Mouse (Mus musculus) NIH3T3 (cell line): ENCODE data around the gene Pitpnm3.
"Not testable (repeated sequence)": the region's sequence is repeated elsewhere in the genome, so short reads cannot be mapped to it uniquely, and the experiment has no call there.

Experiments
- DNase-seq: peaks from one replicate; pipeline ENCODE4 v3.0.0-alpha.2; 2012; ENCODE audit warnings: low read depth

Pitpnm3 gene

DNA sequence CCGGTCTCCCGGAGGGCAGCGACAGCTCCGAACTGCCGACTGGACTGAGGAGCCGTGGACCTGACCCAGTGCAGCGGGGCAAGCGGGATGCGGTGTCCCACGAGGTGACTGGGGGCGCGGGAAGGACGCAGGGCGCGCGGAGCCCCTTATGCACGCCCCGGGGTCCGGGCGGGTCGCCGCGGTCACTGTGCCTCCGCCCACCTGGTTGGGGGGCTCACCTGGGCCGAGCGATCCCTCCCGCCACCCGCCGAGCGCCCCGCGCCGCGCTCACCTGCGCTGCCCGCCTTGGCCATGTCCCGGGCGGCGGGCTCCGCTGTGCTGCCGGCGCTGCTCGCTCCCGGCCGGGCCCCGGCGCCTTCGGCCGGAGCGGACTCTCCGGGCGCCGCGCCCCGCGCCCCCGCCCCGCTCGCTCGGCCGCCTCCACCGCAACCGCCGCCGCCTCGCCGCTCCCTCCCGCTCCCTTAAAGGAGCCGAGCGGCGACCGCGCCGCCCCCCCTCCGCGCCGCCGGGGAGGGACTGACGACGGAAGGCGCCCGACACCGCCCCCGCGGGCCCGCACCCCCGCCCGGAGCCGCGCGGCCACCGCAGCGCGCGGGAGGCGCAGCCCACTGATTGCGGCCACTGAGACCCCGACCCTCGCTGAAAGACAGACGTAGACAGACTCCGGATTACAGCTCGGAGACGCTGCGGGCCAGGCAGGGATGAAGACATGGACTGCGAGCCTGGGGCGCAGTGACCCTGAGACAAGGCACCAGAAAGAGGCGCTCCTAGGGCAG, at the start of gene Pitpnm3:
Pitpnm3 (minus strand) TSS at position 396 of the 776 bp plus-strand sequence.
- no peak for DNase-seq

GRCm38 (mm10) chr11:72184252-72184651, 48.7 kb upstream of the Pitpnm3 start:
- no peak for DNase-seq

- no peak for DNase-seq
Observed at GRCm38 (mm10) chr11:72181136-72181535, 45.6 kb upstream of the Pitpnm3 start.

- no peak for DNase-seq
Observed at GRCm38 (mm10) chr11:72180556-72180955, 45.0 kb upstream of the Pitpnm3 start.

DNA sequence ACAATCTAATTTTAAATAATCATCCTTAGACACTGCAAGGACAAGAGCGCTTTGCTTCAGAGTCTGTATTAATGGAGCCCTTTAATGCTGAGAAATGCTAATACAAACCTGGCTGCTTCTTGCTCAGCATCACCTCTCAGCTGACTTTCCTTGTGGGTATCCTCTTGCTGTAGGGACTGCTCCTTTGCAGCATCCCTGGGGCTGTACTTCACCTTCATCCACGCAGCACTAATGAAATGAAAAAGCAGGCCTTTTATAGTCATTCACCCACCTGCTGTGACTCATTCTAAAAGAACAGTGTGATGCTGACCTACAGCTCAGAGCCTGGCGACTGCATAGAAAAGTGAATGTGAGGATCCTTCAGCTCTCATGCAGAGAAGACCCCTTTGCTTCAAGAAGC, 41.0 kb upstream of the Pitpnm3 start:
- DNase-seq, result no peak

DNA sequence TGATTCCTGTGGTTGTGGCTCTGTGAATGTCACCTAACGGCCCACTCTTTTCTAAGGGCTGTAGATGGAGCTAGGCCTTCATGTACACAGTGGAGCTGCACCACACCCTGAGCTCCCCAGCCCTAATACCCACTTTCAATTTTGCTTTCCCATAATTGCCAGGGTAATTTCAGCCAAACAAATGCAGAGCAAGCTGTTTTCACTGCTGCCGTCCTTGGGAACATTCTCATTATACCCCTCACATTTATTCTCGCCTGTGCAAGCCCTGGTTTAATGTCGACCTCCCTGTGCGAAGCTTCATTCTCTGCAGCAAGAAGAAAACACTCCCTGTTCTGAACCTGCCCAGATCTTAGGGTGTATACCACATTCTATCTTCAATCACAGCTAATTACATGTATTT, 40.4 kb upstream of the Pitpnm3 start:
- no peak for DNase-seq

DNA sequence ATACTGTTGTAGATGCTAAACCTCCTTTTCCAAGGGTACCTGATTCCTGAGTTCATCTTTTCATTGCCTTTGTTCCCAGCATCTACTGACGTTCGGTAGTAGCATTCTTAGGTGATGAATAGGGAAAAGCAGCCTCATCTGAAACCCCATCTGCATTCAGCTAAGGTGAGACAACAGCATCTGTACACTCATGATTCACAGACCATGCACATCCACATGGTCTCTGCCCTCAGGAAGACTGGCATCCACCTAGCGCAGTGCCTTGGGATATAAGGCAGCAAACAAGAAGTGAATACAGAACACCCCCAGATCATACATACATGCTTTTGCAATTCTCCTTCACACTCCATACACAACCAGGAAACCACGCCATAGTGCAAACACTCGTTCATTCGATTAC, 39.1 kb upstream of the Pitpnm3 start:
- no peak for DNase-seq

- DNase-seq, result no peak
Observed at GRCm38 (mm10) chr11:72173506-72173905, 37.9 kb upstream of the Pitpnm3 start.

DNA sequence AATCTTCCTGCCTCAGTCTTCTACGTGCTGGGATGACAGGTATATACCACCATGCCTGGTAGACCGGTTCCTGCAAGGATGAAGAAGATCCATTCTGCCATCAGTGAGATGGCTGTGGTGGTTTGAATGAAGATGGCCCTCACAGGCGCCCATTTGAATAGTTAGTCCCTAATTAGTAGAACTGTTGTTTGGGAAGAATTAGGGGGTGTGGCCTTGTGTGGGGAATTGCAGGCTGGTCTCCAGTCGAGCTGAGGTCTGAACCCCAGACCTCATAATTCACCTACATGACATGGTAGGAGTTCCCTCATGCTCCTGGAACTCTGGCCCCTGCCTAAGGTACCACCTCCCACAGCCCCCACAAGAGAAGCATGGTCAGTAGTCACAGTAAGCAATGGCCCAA, 36.3 kb upstream of the Pitpnm3 start:
- DNase-seq, result not testable (repeated sequence)

GRCm38 (mm10) chr11:72169871-72170270, 34.3 kb upstream of the Pitpnm3 start:
- no peak for DNase-seq

- DNase-seq, result no peak
Observed at GRCm38 (mm10) chr11:72163198-72163597, 27.6 kb upstream of the Pitpnm3 start.

DNA sequence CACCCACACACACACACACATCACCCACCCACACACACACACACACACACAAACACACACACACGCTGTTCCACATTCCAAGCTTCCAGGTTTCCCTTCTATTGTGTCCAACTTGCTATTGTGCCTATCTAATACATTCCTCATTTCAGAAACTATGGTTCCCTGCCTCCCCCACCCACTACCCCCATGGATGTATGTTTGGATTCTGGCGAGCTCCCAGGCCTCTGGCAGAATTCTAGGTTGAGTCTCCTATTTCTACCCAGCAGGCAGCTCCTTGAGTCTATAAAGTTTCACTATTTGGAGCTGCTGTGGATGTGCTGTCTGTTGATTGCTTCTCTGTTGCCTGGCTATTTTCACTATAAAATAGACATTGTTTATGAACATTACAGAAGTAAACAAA, 21.0 kb upstream of the Pitpnm3 start:
- DNase-seq, result peak; percentile 36

- DNase-seq, result no peak
Observed at GRCm38 (mm10) chr11:72155981-72156428, 20.4 kb upstream of the Pitpnm3 start.

GRCm38 (mm10) chr11:72155186-72155980, 19.8 kb upstream of the Pitpnm3 start:
- peak; percentile 79 for DNase-seq

GRCm38 (mm10) chr11:72153122-72153862, 17.7 kb upstream of the Pitpnm3 start:
- DNase-seq, result no peak

DNA sequence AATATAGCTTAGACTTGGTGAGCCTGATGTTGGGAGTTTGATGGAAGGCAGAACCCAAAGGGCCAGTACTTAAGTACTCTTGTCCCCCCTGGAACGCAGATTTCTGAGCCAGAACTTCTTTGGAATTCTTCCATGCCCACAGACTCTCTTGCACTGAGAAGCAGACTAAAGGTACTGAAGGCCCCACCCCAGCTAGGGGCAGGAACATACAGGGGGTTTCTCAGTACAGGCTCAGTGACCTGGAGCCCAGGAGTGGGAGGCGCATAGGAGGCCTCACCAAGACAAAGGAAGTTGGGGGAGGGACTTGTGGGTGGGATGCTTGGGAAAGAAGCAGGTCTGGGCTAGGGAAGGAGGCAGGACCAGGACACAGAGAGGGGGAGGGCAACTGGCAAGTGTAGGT, 15.5 kb upstream of the Pitpnm3 start:
- no peak for DNase-seq

DNA sequence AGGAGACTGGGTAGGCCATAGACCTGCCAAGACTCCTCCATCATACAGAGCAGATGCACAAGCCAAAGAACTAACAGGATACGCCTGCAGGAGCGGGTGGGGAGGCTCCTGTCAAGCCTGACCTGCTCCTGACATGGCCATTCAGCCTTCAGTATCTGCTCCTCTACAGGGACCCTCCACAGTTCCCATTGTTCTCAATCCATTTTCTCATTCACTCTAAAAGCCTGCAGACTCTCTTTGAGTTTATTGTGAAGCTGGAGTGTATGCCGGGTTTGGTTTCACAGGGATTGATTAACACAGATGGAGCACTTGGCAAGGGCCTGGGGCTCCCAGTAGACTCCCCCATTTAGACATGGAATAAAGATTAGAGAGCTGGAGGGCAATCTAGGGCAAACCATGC, 12.3 kb upstream of the Pitpnm3 start:
- peak; percentile 15 for DNase-seq

DNA sequence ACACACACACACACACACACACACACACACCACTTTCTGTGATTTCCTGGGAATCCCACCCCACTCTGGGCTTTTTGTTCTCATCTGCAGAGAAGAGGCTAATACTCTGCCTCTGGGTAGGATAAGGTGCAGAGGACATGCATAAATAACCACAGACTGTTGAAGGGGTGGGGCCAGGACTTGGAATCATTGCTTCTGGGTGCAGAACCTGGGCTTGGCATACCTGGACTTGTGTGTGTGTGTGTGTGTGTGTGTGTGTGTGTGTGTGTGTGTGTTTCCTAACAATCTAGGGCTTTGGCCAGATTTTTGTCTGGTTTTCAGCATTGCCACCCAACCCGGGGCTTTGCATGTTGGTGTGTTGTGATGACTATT, 10.3 kb upstream of the Pitpnm3 start:
- peak; percentile 12 for DNase-seq

DNA sequence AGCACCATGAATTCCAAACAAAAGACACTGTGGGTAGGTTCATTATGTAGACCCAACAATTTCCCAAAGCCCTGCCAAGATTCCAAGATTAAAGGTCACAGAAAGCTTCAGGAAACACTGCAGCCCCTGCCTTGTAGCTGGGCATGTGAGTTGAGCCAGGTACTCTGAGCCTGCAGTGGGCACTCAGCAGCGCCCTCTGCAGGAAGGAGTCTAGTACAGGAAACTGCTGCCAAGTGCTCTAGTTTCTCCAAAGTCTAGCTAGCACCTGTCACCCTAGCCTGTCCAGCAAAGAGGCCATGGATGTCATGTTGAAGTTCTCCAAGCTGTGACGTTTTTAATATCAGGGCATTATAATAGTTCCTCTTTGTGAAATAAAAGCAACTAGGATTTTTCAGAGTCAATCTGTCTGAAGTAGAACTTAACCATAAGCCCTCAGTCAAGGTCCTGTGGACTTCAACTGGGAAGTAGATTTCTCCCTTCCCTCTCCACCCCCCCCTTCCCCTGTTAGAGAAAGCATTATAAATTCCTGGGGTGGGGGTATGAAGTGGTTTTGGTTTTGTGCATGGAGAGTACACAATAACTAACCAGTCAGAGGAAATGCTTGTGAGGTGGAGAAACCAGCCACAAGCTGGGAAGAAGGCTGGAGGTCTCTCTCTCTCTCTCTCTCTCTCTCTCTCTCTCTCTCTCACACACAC, 9.8 kb upstream of the Pitpnm3 start:
- DNase-seq, result peak; percentile 65

DNA sequence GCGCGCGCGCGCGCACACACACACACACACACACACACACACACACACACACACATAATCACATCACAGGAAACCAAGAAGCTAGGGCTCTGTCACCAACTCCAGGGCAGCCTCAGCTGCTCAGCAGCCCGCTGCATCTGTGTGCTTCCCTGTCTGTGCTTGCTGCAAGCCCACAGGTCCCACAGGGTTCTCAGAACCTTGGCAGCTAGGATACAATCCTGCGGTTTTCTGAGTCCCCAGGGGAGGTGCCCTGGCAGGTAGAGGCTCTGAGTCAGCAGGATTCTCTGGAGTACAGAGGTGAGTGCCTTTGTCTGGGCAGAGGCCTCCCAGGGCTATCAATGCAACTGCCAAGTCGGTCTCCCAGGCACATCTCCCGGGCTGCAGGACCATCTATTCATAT, 7.3 kb upstream of the Pitpnm3 start:
- peak; percentile 92 for DNase-seq

- DNase-seq, result no peak
Observed at GRCm38 (mm10) chr11:72140198-72140597, 4.6 kb upstream of the Pitpnm3 start.
